Mouse (Mus musculus): Measurements from ENCODE around the gene Cdca3.

Cdca3 gene

DNA sequence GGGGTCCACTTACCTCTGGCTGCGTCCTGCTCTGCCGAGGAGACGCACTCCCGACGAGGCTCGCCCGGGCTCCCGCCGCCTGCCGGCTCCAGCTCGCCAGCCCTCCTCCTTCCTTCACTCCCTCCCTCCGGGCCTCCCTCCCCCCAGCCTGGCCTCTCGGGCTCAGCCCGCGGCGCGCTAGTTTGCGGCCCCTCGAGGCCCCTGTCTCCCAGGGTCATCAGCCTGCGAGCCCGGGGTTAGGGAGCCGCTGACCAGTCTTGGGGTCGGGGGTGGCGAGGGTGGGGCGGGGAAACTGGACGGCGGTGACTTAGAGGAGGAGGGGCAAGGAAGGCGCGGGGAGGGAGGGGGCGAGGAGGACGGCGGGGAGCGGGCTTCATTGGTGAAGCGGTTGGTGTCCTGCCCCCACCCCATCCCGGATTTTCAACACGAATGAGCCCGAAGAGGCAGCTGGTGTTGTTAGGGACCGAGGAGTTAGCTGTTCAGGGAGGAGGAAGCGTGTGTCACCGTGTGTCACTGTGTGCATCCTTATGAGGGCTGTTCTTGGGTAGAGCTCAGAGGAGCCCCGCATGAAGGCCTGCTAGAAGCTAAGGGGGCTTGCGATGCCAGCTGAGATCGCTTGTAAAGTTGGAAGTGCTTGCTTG lies 34.4 kb downstream of the Cdca3 start, which contains the start of gene Gpr162:
TSS of gene Gpr162 (minus strand) at position 326 of the 641 bp plus-strand sequence.
- DNase-seq (ENCODE audit: low spot score in 2 of 2) = no peak

DNA sequence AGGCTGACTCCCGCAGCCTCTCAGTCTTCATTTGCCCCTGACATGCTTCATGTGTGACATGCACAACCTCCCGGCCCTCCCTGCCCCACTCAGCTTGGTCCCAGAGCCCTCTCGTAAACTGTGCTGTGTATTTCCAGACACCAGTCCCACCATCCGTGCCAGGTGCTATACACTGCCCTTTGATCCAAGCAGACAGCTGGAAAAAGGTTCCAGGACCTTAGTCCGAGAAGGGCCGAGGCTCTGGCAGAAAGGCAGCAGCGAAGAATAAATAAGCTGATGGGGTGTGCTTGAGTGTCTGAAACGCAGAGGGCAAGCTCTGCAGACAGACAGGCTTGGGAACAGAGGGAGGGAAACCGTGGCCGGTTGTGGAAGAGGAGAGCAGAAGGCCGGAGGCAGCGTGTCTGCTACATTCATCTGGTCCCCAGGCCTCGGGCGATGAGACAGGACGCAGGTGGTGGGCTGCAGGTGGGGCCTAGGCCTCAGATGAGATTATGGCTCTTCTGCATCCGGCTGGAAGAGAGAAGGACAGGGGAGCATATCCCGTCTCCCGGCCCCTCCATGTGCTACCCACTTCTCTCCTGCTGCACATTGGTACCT lies 36.5 kb downstream of the Cdca3 start:
- DNase-seq (ENCODE audit: low spot score in 2 of 2) = no peak

DNA sequence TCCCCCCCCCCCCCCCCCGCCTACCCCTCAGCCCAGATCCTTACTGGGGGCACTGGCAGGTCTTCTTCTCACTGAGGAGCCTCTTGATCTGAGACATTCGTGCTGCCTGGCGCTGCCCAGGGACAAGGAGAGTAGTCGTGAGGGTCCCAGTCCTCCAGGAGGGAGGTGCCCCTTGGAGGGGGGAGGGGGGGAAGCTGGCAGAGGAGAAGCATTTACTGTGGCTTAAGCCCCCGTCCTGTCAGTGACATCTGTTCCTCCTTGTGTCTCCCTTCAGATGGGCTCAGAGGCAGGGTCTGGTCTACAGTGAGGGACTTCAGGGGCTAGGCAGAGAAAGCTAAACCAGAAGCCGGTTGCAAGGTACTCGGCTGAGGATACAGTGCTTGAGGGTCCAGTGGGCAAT lies 37.2 kb downstream of the Cdca3 start:
- DNase-seq (ENCODE audit: low spot score in 2 of 2) = no peak

DNA sequence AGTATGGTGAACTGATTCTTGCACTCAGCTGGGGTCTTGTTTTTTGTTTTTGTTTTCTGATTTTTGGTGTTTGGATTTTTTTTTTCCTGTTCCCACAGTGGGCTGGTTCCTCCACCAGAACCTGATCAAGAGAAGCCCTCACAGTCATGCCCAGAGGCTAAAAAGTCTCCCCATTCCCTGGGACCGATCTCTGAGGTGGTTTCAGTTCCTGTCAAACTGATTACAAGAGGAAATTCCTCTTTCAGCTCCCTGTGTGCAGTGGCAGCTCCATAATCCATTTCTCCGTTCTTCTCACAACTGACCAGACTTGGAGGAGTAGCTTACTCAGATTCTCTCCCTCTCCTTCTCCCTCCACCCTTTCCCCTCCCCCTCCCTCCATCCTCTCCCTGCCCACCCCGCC lies 45.0 kb downstream of the Cdca3 start:
- DNase-seq (ENCODE audit: low spot score in 2 of 2) = no peak

DNA sequence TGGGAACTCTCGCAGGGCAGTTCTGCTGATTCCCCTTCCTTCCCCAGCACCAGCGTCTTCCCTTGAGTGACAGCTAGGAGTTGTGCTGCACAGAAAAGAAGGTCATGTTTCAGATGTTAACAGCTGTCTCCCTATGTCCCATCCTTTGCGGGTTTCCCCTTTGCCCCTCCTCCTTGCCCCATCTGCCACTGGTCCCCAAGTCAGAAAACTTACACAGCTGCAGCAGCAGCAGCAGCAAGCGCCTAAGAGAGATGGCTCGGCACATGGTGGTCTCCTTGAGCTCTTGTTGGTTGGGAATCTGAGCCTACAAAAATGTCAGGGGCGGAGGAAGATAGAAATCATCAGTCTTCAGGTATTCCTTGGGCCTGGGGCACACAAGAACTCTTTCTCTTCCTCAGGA lies 50.0 kb downstream of the Cdca3 start:
- DNase-seq (ENCODE audit: low spot score in 2 of 2) = no peak

DNA sequence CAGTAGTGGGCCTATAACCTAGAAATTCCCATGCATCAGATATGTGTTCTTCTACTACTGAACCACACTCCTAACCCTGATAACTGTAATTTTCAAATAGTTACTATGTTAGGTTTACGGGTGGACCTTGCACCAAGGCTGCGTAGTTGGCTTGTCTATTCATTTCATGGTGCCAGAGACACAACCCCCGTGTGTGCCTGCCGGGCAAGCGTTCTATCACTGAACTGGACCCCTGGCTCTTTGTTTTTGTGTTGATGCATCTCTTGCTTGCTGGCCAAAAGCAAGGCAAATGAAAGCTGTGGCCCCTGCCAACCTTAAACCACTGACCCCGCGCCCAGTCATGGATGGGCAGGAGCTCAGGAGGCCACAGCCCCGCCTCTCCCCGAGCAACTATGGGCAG lies 52.5 kb downstream of the Cdca3 start:
- DNase-seq (ENCODE audit: low spot score in 2 of 2) = no peak
